Mouse (Mus musculus) stomach, postnatal 0 days (tissue): Measurements from ENCODE around the gene Pla2g4a.

Experiments used
- CTCF ChIP-seq: IDR thresholded peaks from 2 replicates; pipeline ENCODE4 v1.5.1; 2016; ENCODE audit warnings: antibody characterized with exemption, low read depth, mild to moderate bottlenecking, moderate library complexity
- EP300 ChIP-seq: optimal IDR thresholded peaks from 2 replicates; pipeline ENCODE3; 2016; ENCODE audit warnings: antibody characterized with exemption

DNA sequence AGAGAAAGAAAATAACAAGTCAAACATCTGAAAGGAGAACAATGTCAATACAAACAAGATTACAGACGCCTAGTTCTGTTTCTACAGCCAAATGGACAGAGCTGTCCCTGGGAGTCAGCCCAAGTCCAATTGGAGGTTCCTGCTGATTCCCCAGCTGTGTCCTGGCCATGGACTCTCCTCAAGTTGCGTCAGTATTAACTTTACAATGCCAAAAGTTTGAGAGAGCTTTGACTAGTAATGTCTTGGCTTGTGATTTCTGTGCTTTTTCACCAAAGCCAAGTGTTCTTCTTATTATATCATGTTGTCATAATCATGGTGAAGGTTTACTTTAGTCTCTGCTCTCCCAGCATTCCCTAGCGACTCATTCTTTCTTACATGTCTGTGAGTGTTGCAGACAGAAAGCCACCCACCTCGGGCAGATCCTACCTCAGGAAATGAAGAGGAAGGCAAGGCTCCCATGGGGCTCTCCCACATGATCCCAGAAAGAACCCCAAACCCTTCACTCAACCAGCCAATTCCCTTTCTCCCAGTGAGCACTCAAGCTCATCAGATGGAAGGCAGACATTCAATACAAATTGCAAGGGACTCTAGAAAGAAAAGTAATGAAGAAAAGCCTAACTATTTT, 63.0 kb downstream of the Pla2g4a start:
- no peak for TF ChIP-seq CTCF
- no peak for TF ChIP-seq EP300
